Mouse (Mus musculus) layer of hippocampus, postnatal 36 days (tissue): ENCODE measurements at regions not wholly inside any gene's neighbourhood (a gene's known extent, or its start where the extent isn't known, plus 50 kb on each side); places are given as distances from the start of the nearest gene placed in this dataset.
A peak's percentile ranks its signal among the peaks of the same experiment; 100 is the strongest.
"Not testable (repeated sequence)": the region's sequence is repeated elsewhere in the genome, so short reads cannot be mapped to it uniquely, and the experiment has no call there.

ENCODE experiments used
- DNase-seq, 2 experiments: peaks; one replicate each; pipeline ENCODE4 v3.0.0; 2022

- peak; percentile 6 to 12 for DNase-seq
Observed at GRCm38 (mm10) chr1:14109190-14109482, 1984.0 kb downstream of the 4930444P10Rik start.

GRCm38 (mm10) chr1:14108450-14109189 is 1984.5 kb downstream of the 4930444P10Rik start:
- peak; percentile 31 to 42 for DNase-seq

GRCm38 (mm10) chr1:14105521-14105920 is 1987.6 kb downstream of the 4930444P10Rik start:
- not testable (repeated sequence) for DNase-seq

GRCm38 (mm10) chr1:14104529-14104928 is 1988.6 kb downstream of the 4930444P10Rik start:
- no peak for DNase-seq

GRCm38 (mm10) chr1:14099031-14099430 is 1994.1 kb downstream of the 4930444P10Rik start:
- no peak for DNase-seq

GRCm38 (mm10) chr1:14097567-14098228 is 1995.4 kb downstream of the 4930444P10Rik start:
- no peak for DNase-seq

- no peak for DNase-seq
Observed at GRCm38 (mm10) chr1:14064856-14065255, 2028.3 kb downstream of the 4930444P10Rik start.

GRCm38 (mm10) chr1:14036163-14036562 is 2057.0 kb downstream of the 4930444P10Rik start:
- no peak for DNase-seq

GRCm38 (mm10) chr1:14011484-14011883 is 2081.6 kb downstream of the 4930444P10Rik start:
- DNase-seq: no peak

GRCm38 (mm10) chr1:14010789-14011188 is 2082.3 kb downstream of the 4930444P10Rik start:
- DNase-seq: no peak

GRCm38 (mm10) chr1:14002550-14002949 is 2090.6 kb downstream of the 4930444P10Rik start:
- no peak for DNase-seq

GRCm38 (mm10) chr1:14001431-14001830 is 2091.7 kb downstream of the 4930444P10Rik start:
- DNase-seq: no peak

- DNase-seq: no peak
Observed at GRCm38 (mm10) chr1:14000605-14001395, 2092.3 kb downstream of the 4930444P10Rik start.

GRCm38 (mm10) chr1:13998178-13998708 is 2094.9 kb downstream of the 4930444P10Rik start:
- no peak for DNase-seq

GRCm38 (mm10) chr1:13993825-13994509 is 2099.2 kb downstream of the 4930444P10Rik start:
- no peak for DNase-seq

- no peak for DNase-seq
Observed at GRCm38 (mm10) chr1:13992978-13993377, 2100.1 kb downstream of the 4930444P10Rik start.

GRCm38 (mm10) chr1:13989360-13989759 is 2103.8 kb downstream of the 4930444P10Rik start:
- DNase-seq: no peak

- no peak for DNase-seq
Observed at GRCm38 (mm10) chr1:13984833-13985232, 2108.3 kb downstream of the 4930444P10Rik start.

- DNase-seq: no peak
Observed at GRCm38 (mm10) chr1:13980273-13980672, 2112.9 kb downstream of the 4930444P10Rik start.

- DNase-seq: no peak
Observed at GRCm38 (mm10) chr1:13978640-13979039, 2114.5 kb downstream of the 4930444P10Rik start.

GRCm38 (mm10) chr1:13977207-13977606 is 2115.9 kb downstream of the 4930444P10Rik start:
- DNase-seq: no peak

GRCm38 (mm10) chr1:13949241-13949640 is 2143.9 kb downstream of the 4930444P10Rik start:
- no peak for DNase-seq
